Comparison of ENCODE assay signal across 8 mouse cellular contexts in the genomic region with DNA sequence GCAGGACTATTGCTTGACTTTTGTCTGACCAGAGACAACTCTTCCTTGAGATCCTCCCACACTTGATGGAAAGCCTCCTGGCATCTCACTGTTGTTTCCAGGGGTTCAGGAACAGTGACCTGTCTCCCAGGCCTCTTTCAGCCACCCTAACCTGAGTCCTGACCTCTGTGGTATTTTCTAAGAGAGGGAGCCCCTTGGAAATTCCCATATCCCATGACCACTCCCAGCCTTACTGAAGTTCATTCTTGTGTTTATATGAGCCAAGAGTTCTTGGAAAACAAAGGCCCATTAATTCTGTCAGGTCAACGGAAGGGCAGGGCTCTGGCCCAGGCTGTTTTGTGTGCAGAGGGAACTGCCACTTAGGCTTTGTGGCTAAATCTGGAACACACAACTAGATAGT. TPM values are rescaled to one million over a fixed set of nuclear protein-coding genes. Genes with fewer than 3 reads are reported as not detected.
DNase-seq lines count a peak whose midpoint lies in the region; ATAC-seq lines count a peak whose summit lies in the region.

No protein-coding gene starts in this region.

- peak; percentile 35 for DNase-seq in adrenal gland, adult 2 months
- DNase-seq in adrenal gland, postnatal 4 days (ENCODE audit: low spot score in 2 of 2), result no peak
- DNase-seq in 3T3-L1 (ENCODE audit: low read depth, low spot score), result peak; percentile 14
- peak; percentile 26 for DNase-seq in embryo, embryonic 9.5 days (ENCODE audit: extremely low spot score)
- peak; percentile 49 to 65 for DNase-seq in kidney, postnatal 36 days
- no peak for DNase-seq in frontal cortex, postnatal 25 days (ENCODE audit: low spot score in 2 of 2)
- DNase-seq in heart, adult 11 months, result no peak

- no peak for ATAC-seq in erythroid progenitor cell, adult 5-6 weeks (replicated peaks; ENCODE audit: low FRiP score, poor library complexity, severe bottlenecking)

RNA-seq across cellular contexts. Expression of a gene that starts 16.1 kb away (rescaled TPM):
- 10 to 100 TPM; 33.3 to 36.4 TPM for total RNA-seq in adrenal gland, adult 2 months (2021)
- polyA plus RNA-seq in adrenal gland, adult 2 months (2012; rRNA removed), result 11.7 and 11.8 TPM in 2 replicates
- 10 to 100 TPM; 38.9 to 39.1 TPM for total RNA-seq in adrenal gland, postnatal 4 days (2021)
- total RNA-seq in erythroid progenitor cell, adult 5-6 weeks (2015; ENCODE audit: low replicate concordance), result 19.8 and 36.0 TPM in 2 replicates
- total RNA-seq in erythroid progenitor cell, adult 5-6 weeks (2017; ENCODE audit: low replicate concordance), result 24.9 and 31.7 TPM in 2 replicates

RNA-seq across cellular contexts. Expression of a gene that starts 22.9 kb away (rescaled TPM):
- total RNA-seq in adrenal gland, adult 2 months (2021), result 10 to 100 TPM; 87.7 to 90.0 TPM
- 54.3 and 54.4 TPM in 2 replicates for polyA plus RNA-seq in adrenal gland, adult 2 months (2012; rRNA removed)
- 10 to 100 TPM; 74.0 to 79.3 TPM for total RNA-seq in adrenal gland, postnatal 4 days (2021)
- 32.4 and 47.4 TPM in 2 replicates for total RNA-seq in erythroid progenitor cell, adult 5-6 weeks (2015; ENCODE audit: low replicate concordance)
- total RNA-seq in erythroid progenitor cell, adult 5-6 weeks (2017; ENCODE audit: low replicate concordance), result 55.1 and 79.7 TPM in 2 replicates

Comparison
In these comparisons a context has a peak if more than half of its experiments do, and no peak if none do; other contexts are left out.
1. DNase-seq: peak in adrenal gland, adult 2 months (single experiment), 3T3-L1 (single experiment), embryo, embryonic 9.5 days (single experiment) and kidney, postnatal 36 days (2 of 2); none in adrenal gland, postnatal 4 days (0 of 2), frontal cortex, postnatal 25 days (0 of 2) and heart, adult 11 months (single experiment).